Comparison of ENCODE assay signal across 9 mouse cellular contexts in the genomic region with DNA sequence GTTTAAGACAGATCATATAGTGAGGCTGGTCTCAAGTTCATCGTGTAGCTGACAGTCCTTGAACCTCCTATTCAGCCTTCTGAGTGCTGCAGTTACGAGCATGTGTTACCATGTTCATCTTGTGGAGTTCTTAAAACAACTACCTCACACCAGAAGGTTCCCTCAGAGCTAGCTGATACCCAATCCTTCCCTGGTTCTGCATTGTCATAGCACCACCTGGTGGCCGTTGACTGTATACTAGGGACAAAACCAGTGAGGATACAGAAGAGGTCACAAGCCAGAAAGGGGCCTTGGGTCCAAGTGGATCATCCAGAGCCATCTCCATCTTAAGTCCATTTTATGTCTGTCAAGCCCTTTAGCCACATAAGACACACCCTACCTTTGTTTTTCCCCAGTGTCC. TPM values are rescaled to one million over a fixed set of nuclear protein-coding genes. Genes with fewer than 3 reads are reported as not detected.
DNase-seq lines count a peak whose midpoint lies in the region; ATAC-seq lines count a peak whose summit lies in the region.
"Had no signal": no experiment of that assay in that cellular context is flagged by ENCODE, and none has a peak within 500 bp of the region (broad histone marks: within the 10 kb centered on the region; RNA-seq: fewer than 3 reads in every experiment).

No protein-coding gene starts in this region.

- peaks cover 41% of the 10 kb centered on the region for H3K4me1 ChIP-seq in hindbrain, embryonic 10.5 days (replicated peaks)

- H3K36me3 ChIP-seq in hindbrain, embryonic 10.5 days, result peaks cover 75% of the 10 kb centered on the region

- peak; percentile 68 for ATAC-seq in erythroid progenitor cell, adult 5-6 weeks (replicated peaks; ENCODE audit: low FRiP score, poor library complexity, severe bottlenecking)
- ATAC-seq in megakaryocyte, adult 5-6 weeks (ENCODE audit: poor library complexity, severe bottlenecking), result peak; percentile 85

- H3K27ac ChIP-seq in hindbrain, embryonic 10.5 days, result no peak overlapping the region
- H3K27ac ChIP-seq: liver, embryonic 15.5 days had no signal

- no peaks in the 10 kb centered on the region for H3K27me3 ChIP-seq in hindbrain, embryonic 10.5 days (ENCODE audit: insufficient read depth, poor library complexity, severe bottlenecking)
- H3K27me3 ChIP-seq: liver, embryonic 15.5 days had no signal

- DNase-seq in Muller cell, postnatal 12 days (ENCODE audit: inconsistent ontology term), result peak; percentile 70
- peak; percentile 46 for DNase-seq in brain, embryonic 18.5 days (ENCODE audit: low read depth, low spot score)
- peak; percentile 77 for DNase-seq in hindbrain, embryonic 10.5 days (ENCODE audit: low spot score)
- peak; percentile 84 to 86 for DNase-seq in layer of hippocampus, postnatal 10 days (ENCODE audit: low spot score in 2 of 2)
- DNase-seq in right cerebral cortex, postnatal 25 days, result peak; percentile 67
- peak; percentile 49 for DNase-seq in yolk sac, embryonic 10.5 days (ENCODE audit: low spot score)

- 35% methylated on average over 3 of the region's 3 CpGs for WGBS in hindbrain, embryonic 10.5 days

- no peaks in the 10 kb centered on the region for H3K9me3 ChIP-seq in hindbrain, embryonic 10.5 days
- H3K9me3 ChIP-seq: liver, embryonic 15.5 days had no signal

- no peak overlapping the region for H3K4me3 ChIP-seq in hindbrain, embryonic 10.5 days
- H3K4me3 ChIP-seq: liver, embryonic 15.5 days had no signal

RNA-seq across cellular contexts. Expression of a gene that starts 8.4 kb away (rescaled TPM):
- total RNA-seq in erythroid progenitor cell, adult 5-6 weeks (2015; ENCODE audit: low replicate concordance), result 3.4 TPM in 1 of 2 replicates, not detected in the other
- 2.1 and 2.8 TPM in 2 replicates for total RNA-seq in erythroid progenitor cell, adult 5-6 weeks (2017; ENCODE audit: low replicate concordance)
- 4.6 TPM in 2 replicates for polyA plus RNA-seq in hindbrain, embryonic 10.5 days (2016; fragmentation: Nextera tagmentation; extraction: Ambion mirVana)
- total RNA-seq in layer of hippocampus, postnatal 10 days (2021), result 10 to 100 TPM; 28.0 to 29.1 TPM
- total RNA-seq in megakaryocyte, adult 5-6 weeks (2015), result 2.1 and 2.6 TPM in 2 replicates
- total RNA-seq in megakaryocyte, adult 5-6 weeks (2017), result 1.9 and 5.3 TPM in 2 replicates

RNA-seq across cellular contexts. Expression of a gene that starts 8.7 kb away (rescaled TPM):
- total RNA-seq in erythroid progenitor cell, adult 5-6 weeks (2015; ENCODE audit: low replicate concordance), result 0.72 and 2.1 TPM in 2 replicates
- 2.6 and 3.1 TPM in 2 replicates for total RNA-seq in erythroid progenitor cell, adult 5-6 weeks (2017; ENCODE audit: low replicate concordance)
- polyA plus RNA-seq in hindbrain, embryonic 10.5 days (2016; fragmentation: Nextera tagmentation; extraction: Ambion mirVana), result 1.7 and 1.9 TPM in 2 replicates
- total RNA-seq in layer of hippocampus, postnatal 10 days (2021), result 1 to 10 TPM; 1.1 to 2.0 TPM
- 0.38 and 1.9 TPM in 2 replicates for total RNA-seq in megakaryocyte, adult 5-6 weeks (2015)
- total RNA-seq in megakaryocyte, adult 5-6 weeks (2017), result 1.5 TPM in 1 of 2 replicates, not detected in the other

RNA-seq across cellular contexts. Expression of a gene that starts 9.0 kb away (rescaled TPM):
- 11.7 and 23.4 TPM in 2 replicates for total RNA-seq in erythroid progenitor cell, adult 5-6 weeks (2015; ENCODE audit: low replicate concordance)
- total RNA-seq in erythroid progenitor cell, adult 5-6 weeks (2017; ENCODE audit: low replicate concordance), result 37.4 and 39.4 TPM in 2 replicates
- 135 and 158 TPM in 2 replicates for polyA plus RNA-seq in hindbrain, embryonic 10.5 days (2016; fragmentation: Nextera tagmentation; extraction: Ambion mirVana)
- 10 to 100 TPM; 34.2 to 35.2 TPM for total RNA-seq in layer of hippocampus, postnatal 10 days (2021)
- 25.3 and 28.5 TPM in 2 replicates for total RNA-seq in megakaryocyte, adult 5-6 weeks (2015)
- total RNA-seq in megakaryocyte, adult 5-6 weeks (2017), result 55.7 and 65.8 TPM in 2 replicates

RNA-seq across cellular contexts. Expression of a gene that starts 23.9 kb away (rescaled TPM):
- 1.8 and 3.8 TPM in 2 replicates for total RNA-seq in erythroid progenitor cell, adult 5-6 weeks (2015; ENCODE audit: low replicate concordance)
- 3.7 and 27.8 TPM in 2 replicates for total RNA-seq in erythroid progenitor cell, adult 5-6 weeks (2017; ENCODE audit: low replicate concordance)
- polyA plus RNA-seq in hindbrain, embryonic 10.5 days (2016; fragmentation: Nextera tagmentation; extraction: Ambion mirVana), result 81.7 and 93.3 TPM in 2 replicates
- total RNA-seq in layer of hippocampus, postnatal 10 days (2021), result 10 to 100 TPM; 85.8 to 95.5 TPM
- 4.7 and 6.5 TPM in 2 replicates for total RNA-seq in megakaryocyte, adult 5-6 weeks (2015)
- total RNA-seq in megakaryocyte, adult 5-6 weeks (2017), result 8.0 and 9.6 TPM in 2 replicates

RNA-seq across cellular contexts. Expression of a gene that starts 24.0 kb away (rescaled TPM):
- total RNA-seq in erythroid progenitor cell, adult 5-6 weeks (2015; ENCODE audit: low replicate concordance), result 6.8 and 58.3 TPM in 2 replicates
- 18.0 and 35.8 TPM in 2 replicates for total RNA-seq in erythroid progenitor cell, adult 5-6 weeks (2017; ENCODE audit: low replicate concordance)
- 77.1 and 91.1 TPM in 2 replicates for polyA plus RNA-seq in hindbrain, embryonic 10.5 days (2016; fragmentation: Nextera tagmentation; extraction: Ambion mirVana)
- total RNA-seq in layer of hippocampus, postnatal 10 days (2021), result 10 to 100 TPM; 41.2 to 53.3 TPM
- 12.5 and 17.6 TPM in 2 replicates for total RNA-seq in megakaryocyte, adult 5-6 weeks (2015)
- 13.0 and 14.8 TPM in 2 replicates for total RNA-seq in megakaryocyte, adult 5-6 weeks (2017)

Comparison
In these comparisons a context has a peak if more than half of its experiments do, and no peak if none do; other contexts are left out.
1. RNA of a gene that starts 8.4 kb away (total RNA-seq): 28.0 to 29.1 TPM in layer of hippocampus, postnatal 10 days; 2.1 to 3.4 TPM in erythroid progenitor cell, adult 5-6 weeks and 1.9 to 5.3 TPM in megakaryocyte, adult 5-6 weeks; every median in the first group is over 4 times any median in the second.
2. Peak in every context shown above with its lines, with median percentiles within 50 percentile points of each other: DNase-seq.